Mouse (Mus musculus) stomach, postnatal 0 days (tissue): Measurements from ENCODE around the gene Nfs1. TPM values are rescaled to one million over a fixed set of nuclear protein-coding genes. Genes with fewer than 3 reads are reported as not detected.
"Not testable (repeated sequence)": the region's sequence is repeated elsewhere in the genome, so short reads cannot be mapped to it uniquely, and the experiment has no call there.

Experiments used
- ATAC-seq: fragments of 200-750 bp; cut with Nextera tagmentation; 2 replicates; pipeline ENCODE4 v1.8.0; 2017; ENCODE audit not compliant: low FRiP score, low TSS enrichment
- DNase-seq: peaks from one replicate; pipeline ENCODE4 v3.0.0-alpha.2; 2016; ENCODE audit warnings: low spot score
- H3K27ac ChIP-seq: fragments of 300-500 bp; sonication (generic); replicated peaks from 2 replicates; pipeline ENCODE4 v1.5.1; 2014; ENCODE audit warnings: mild to moderate bottlenecking, control low read depth
- H3K27me3 ChIP-seq: fragments of 300-500 bp; sonication (generic); 2 replicates; pipeline ENCODE4 v1.6.1; 2014; ENCODE audit warnings: low read length; ENCODE audit not compliant: control insufficient read depth, insufficient read depth
- H3K36me3 ChIP-seq: fragments of 300-500 bp; sonication (generic); 2 replicates; pipeline ENCODE4 v1.6.1; 2014; ENCODE audit warnings: low read length, mixed read lengths; ENCODE audit not compliant: control insufficient read depth, insufficient read depth
- H3K4me1 ChIP-seq: fragments of 300-500 bp; sonication (generic); replicated peaks from 2 replicates; pipeline ENCODE4 v1.6.1; 2014; ENCODE audit warnings: antibody characterized with exemption; ENCODE audit not compliant: control insufficient read depth, insufficient read depth
- H3K4me2 ChIP-seq: fragments of 300-500 bp; sonication (generic); replicated peaks from 2 replicates; pipeline ENCODE4 v1.6.1; 2014; ENCODE audit warnings: low read depth, mild to moderate bottlenecking, control low read depth, moderate library complexity
- H3K4me3 ChIP-seq: fragments of 300-500 bp; sonication (generic); 2 replicates; pipeline ENCODE4 v1.5.1; 2014; ENCODE audit warnings: low read depth, low read length, control low read depth
- H3K9ac ChIP-seq: fragments of 300-500 bp; sonication (generic); 2 replicates; pipeline ENCODE4 v1.6.1; 2014; ENCODE audit warnings: mild to moderate bottlenecking, low read length, control low read depth, mixed read lengths
- H3K9me3 ChIP-seq: fragments of 300-500 bp; sonication (generic); 2 replicates; pipeline ENCODE4 v1.6.1; 2016; ENCODE audit warnings: low read length; ENCODE audit not compliant: control insufficient read depth
- CTCF ChIP-seq: IDR thresholded peaks from 2 replicates; pipeline ENCODE4 v1.5.1; 2016; ENCODE audit warnings: antibody characterized with exemption, low read depth, mild to moderate bottlenecking, moderate library complexity
- EP300 ChIP-seq: optimal IDR thresholded peaks from 2 replicates; pipeline ENCODE3; 2016; ENCODE audit warnings: antibody characterized with exemption
- WGBS: fragments of 180-500 bp; shearing (Covaris S2); extraction: QIAGEN DNeasy Blood & Tissue Kit; methylation state at CpG from one replicate; pipeline ENCODE4 v1.1.7; 2014; 5-methylcytosine and 5-hydroxymethylcytosine counted together
- polyA plus RNA-seq: library from polyadenylated mRNA; unstranded; fragments of >200 nt; fragmentation: Nextera tagmentation; extraction: Ambion mirVana; gene quantifications from 2 replicates; pipeline ENCODE4 v1.2.1, GENCODE M21; 2015

Gene Nfs1
- 40.3 and 43.5 TPM in 2 replicates for polyA plus RNA-seq

DNA sequence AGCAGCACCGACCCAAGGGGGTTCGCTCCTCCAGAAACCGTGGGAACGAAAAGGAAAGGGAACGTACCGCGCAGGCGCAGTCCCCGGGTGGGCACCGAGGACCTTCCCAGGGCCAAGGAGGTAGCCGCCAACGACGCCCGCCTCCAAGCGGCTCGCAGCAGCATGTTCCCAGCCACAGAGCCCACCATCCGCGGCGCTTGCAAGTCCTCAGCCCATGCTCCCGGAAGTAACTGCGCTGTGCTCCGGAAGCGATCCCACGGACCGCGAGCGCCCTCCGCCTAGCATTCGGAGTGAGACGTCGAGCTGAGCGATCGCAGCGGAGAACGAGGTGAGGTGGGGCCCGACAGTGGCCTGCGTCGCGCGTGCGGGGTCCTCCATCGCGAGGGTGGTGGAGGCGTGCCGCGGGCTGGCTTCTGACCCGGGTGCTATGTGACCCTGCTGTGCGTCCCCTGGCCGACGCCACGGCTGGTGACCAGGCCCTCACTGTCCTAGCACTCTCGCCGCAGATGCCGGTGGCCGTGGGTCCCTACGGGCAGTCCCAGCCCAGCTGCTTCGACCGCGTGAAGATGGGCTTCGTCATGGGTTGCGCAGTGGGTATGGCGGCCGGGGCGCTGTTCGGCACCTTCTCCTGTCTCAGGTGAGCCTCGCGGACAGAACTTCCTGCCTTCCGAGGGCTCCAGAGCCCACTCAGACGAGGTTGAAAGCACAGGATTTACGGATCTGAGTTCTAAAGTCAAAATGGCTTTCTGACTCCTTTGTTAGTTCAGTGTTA lies at the start of gene Nfs1, which contains the start of gene Romo1:
Nfs1 (minus strand) TSS at position 234 of the 772 bp plus-strand sequence.
Romo1 (plus strand) TSS at position 87 of the 772 bp plus-strand sequence.
- Histone ChIP-seq H3K27me3 (no peaks in the 10 kb centered on the region), H3K4me2 (peak within 1 kb of the TSS; percentile 83), H3K4me3 (peak within 1 kb of the TSS; percentile 74), H3K4me1 (peaks cover 3% of the 10 kb centered on the region; the same call in 1 of the 2 replicates), H3K36me3 (peaks cover 15% of the 10 kb centered on the region), H3K27ac (peak within 1 kb of the TSS; percentile 93), H3K9me3 (no peaks in the 10 kb centered on the region), H3K9ac (peak within 1 kb of the TSS; percentile 88)
- ATAC-seq (peak; percentile 93), DNase-seq (peak; percentile 93)
- TF ChIP-seq EP300 (no peak), CTCF (peak; percentile 77)
- under 1% methylated on average over 69 of the region's 70 CpGs for WGBS

DNA sequence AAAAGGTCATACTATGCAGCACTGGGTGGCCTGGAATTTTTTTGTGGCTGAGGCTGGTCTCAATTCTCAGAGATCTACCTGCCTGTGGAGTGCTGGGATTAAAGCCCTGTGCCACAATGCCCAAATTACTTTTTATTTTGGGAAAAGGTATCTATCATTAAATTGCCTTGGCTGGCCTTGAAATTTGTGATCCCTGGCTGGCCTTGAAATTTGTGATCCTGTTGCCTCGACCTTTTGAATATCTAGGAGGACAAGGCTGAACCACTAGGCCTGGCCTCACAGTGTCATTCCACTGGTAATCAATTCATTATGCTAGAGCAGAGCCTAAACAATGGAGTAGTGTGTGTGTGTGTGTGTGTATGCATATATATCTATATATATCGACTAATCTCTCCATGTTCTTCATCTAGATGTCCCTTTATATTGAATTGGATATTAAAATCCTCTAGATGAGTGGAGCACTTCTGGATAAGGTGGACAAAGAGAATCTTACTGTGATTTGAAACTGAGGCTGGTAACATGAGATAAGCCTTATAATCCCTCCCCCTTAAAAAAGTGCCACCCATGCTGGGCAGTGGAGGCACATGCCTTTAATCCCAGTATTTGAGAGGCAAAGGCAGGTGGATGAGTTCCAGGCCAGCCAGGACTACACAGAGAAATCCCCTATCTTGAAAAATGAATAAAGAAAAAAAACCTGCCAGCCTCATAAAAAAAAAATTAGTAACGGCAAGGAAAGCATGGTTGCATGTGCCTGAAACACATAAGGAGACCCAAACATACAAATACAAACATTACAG lies 49.3 kb upstream of the Nfs1 start:
- no peaks in the 10 kb centered on the region for H3K4me1 ChIP-seq
- no peak overlapping the region for H3K27ac ChIP-seq
- no peak overlapping the region for H3K4me3 ChIP-seq
- DNase-seq: no peak
- H3K9ac ChIP-seq: no peak overlapping the region
- no peak for ATAC-seq
- H3K36me3 ChIP-seq: no peaks in the 10 kb centered on the region
- TF ChIP-seq EP300 (no peak), CTCF (no peak)
- WGBS: 79% methylated on average over 3 of the region's 3 CpGs
- H3K27me3 ChIP-seq: no peaks in the 10 kb centered on the region
- no peak overlapping the region for H3K4me2 ChIP-seq
- H3K9me3 ChIP-seq: no peaks in the 10 kb centered on the region

DNA sequence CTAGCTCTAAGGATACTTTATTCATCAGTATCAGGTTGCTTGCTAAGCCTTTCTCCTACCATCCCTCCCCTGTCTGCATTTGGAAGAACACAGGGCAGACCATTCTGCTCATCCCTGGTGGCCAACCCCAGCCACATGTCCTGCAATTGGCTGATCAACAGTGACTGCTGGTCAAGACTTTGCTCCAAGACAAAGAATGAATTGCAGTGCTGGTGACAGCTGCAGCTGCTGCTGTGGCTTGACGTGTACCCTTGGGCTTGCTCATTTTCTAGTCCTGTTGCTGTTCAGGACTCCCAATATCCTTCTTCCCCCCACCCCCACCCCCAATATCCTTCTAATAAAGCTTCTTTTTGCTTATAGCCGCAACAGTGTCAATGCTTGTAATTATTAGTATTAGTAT lies 48.1 kb upstream of the Nfs1 start:
- DNase-seq: no peak
- Histone ChIP-seq H3K4me2 (no peak overlapping the region), H3K4me3 (no peak overlapping the region), H3K36me3 (no peaks in the 10 kb centered on the region), H3K9me3 (no peaks in the 10 kb centered on the region), H3K4me1 (no peaks in the 10 kb centered on the region), H3K9ac (no peak overlapping the region), H3K27ac (no peak overlapping the region), H3K27me3 (no peaks in the 10 kb centered on the region)
- TF ChIP-seq EP300: no peak
- 83% methylated on average over 2 of the region's 2 CpGs for WGBS
- no peak for ATAC-seq

- Histone ChIP-seq H3K9ac (no peak overlapping the region), H3K27ac (no peak overlapping the region), H3K9me3 (no peaks in the 10 kb centered on the region), H3K4me3 (no peak overlapping the region), H3K4me1 (no peaks in the 10 kb centered on the region), H3K36me3 (no peaks in the 10 kb centered on the region), H3K4me2 (no peak overlapping the region), H3K27me3 (no peaks in the 10 kb centered on the region)
- DNase-seq (no peak), ATAC-seq (no peak)
- TF ChIP-seq CTCF (peak; percentile 36), EP300 (no peak)
- WGBS: 91% methylated on average over 2 of the region's 2 CpGs
Measured at GRCm38 (mm10) chr2:156191540-156191939, 47.6 kb upstream of the Nfs1 start.

GRCm38 (mm10) chr2:156190004-156190896 lies 46.3 kb upstream of the Nfs1 start:
- no peak for TF ChIP-seq EP300
- no peak for TF ChIP-seq CTCF
- H3K36me3 ChIP-seq: no peaks in the 10 kb centered on the region
- no peak overlapping the region for H3K4me3 ChIP-seq
- no peak overlapping the region for H3K9ac ChIP-seq
- H3K9me3 ChIP-seq: no peaks in the 10 kb centered on the region
- no peaks in the 10 kb centered on the region for H3K4me1 ChIP-seq
- no peak overlapping the region for H3K27ac ChIP-seq
- H3K27me3 ChIP-seq: no peaks in the 10 kb centered on the region
- no peak for ATAC-seq
- H3K4me2 ChIP-seq: no peak overlapping the region
- 79% methylated on average over 14 of the region's 14 CpGs for WGBS
- DNase-seq: no peak

GRCm38 (mm10) chr2:156189241-156189640 lies 45.3 kb upstream of the Nfs1 start:
- H3K4me3 ChIP-seq, H3K9me3 ChIP-seq, H3K27ac ChIP-seq, H3K4me1 ChIP-seq, H3K9ac ChIP-seq, DNase-seq, ATAC-seq, H3K4me2 ChIP-seq, H3K36me3 ChIP-seq, H3K27me3 ChIP-seq: not testable (repeated sequence)
- WGBS: 56% methylated on average over 7 of the region's 7 CpGs
